Mouse (Mus musculus): ENCODE measurements at regions not wholly inside any gene's neighbourhood (a gene's known extent, or its start where the extent isn't known, plus 50 kb on each side); places are given as distances from the start of the nearest gene placed in this dataset.
A peak's percentile ranks its signal among the peaks of the same experiment; 100 is the strongest.

DNA sequence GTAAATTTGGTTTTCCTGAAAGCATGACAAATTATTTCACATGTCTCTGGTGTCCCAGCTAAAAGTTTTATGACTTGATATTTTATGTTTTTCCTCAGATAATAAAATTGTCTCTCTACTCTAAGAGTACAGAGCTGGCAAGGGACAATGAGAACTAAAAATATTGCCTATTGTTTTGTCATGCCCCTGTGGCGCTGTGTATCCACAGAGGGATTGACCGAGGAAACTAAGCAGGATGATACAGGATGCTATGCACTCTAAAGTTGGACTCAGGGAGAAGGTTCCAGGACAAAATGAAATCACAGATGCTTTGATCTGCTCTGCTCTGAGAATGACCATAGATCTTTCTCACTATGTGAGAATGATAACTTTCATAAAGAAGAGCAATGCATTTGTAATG is 1203.3 kb upstream of the Flrt2 start:
- TF ChIP-seq CTCF (IDR thresholded peaks at IDR 0.05) (no peak), EP300 (IDR thresholded peaks at IDR 0.05) (no peak)
- ATAC-seq (no peak), DNase-seq (ENCODE audit: low spot score) (no peak)
- 61% methylated on average over 2 of the region's 2 CpGs for WGBS
- no peaks in the 10 kb centered on the region for H3K4me1 ChIP-seq (ENCODE audit: insufficient read depth, low read depth, low read length)
- H3K27ac ChIP-seq (ENCODE audit: low read length), result no peak overlapping the region
- no peaks in the 10 kb centered on the region for H3K9me3 ChIP-seq (ENCODE audit: low read length)
- no peak overlapping the region for H3K4me2 ChIP-seq (replicated peaks; ENCODE audit: low read depth, low read length)
- H3K4me3 ChIP-seq (ENCODE audit: low read depth, low read length), result no peak overlapping the region
- no peak overlapping the region for H3K9ac ChIP-seq (replicated peaks; ENCODE audit: low read depth)
- H3K36me3 ChIP-seq (ENCODE audit: insufficient read depth, low read length), result no peaks in the 10 kb centered on the region
- H3K27me3 ChIP-seq (replicated peaks; ENCODE audit: insufficient read depth, low read length), result no peaks in the 10 kb centered on the region

DNA sequence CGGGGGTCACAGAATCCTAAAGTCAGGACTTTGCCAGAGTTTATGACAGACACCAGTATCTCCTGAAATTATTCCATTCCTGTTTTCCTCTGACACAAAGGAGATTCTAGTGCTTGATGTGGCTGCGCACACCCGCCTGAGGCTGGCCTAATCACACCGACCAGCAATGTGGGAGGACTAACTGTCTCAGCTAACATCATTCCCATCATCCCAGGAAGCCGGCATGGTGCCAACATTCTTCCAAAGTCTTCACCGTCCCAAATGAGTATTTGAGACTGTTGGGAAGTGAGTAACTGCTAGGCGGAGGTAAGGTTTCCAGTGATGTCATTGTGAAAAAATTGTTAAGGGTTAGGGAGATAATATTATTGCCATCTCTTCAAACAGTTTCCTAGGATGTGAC is 1183.9 kb upstream of the Flrt2 start:
- 78% methylated on average over 7 of the region's 7 CpGs for WGBS
- no peak overlapping the region for H3K4me3 ChIP-seq (ENCODE audit: low read depth, low read length)
- H3K9ac ChIP-seq (replicated peaks; ENCODE audit: low read depth), result no peak overlapping the region
- no peak overlapping the region for H3K27ac ChIP-seq (ENCODE audit: low read length)
- H3K4me2 ChIP-seq (replicated peaks; ENCODE audit: low read depth, low read length), result no peak overlapping the region
- TF ChIP-seq CTCF (IDR thresholded peaks at IDR 0.05) (no peak), EP300 (IDR thresholded peaks at IDR 0.05) (no peak)
- DNase-seq (ENCODE audit: low spot score), result no peak
- H3K36me3 ChIP-seq (ENCODE audit: insufficient read depth, low read length), result no peaks in the 10 kb centered on the region
- ATAC-seq, result no peak
- no peaks in the 10 kb centered on the region for H3K27me3 ChIP-seq (replicated peaks; ENCODE audit: insufficient read depth, low read length)
- H3K9me3 ChIP-seq (ENCODE audit: low read length), result no peaks in the 10 kb centered on the region
- H3K4me1 ChIP-seq (ENCODE audit: insufficient read depth, low read depth, low read length), result no peaks in the 10 kb centered on the region

DNA sequence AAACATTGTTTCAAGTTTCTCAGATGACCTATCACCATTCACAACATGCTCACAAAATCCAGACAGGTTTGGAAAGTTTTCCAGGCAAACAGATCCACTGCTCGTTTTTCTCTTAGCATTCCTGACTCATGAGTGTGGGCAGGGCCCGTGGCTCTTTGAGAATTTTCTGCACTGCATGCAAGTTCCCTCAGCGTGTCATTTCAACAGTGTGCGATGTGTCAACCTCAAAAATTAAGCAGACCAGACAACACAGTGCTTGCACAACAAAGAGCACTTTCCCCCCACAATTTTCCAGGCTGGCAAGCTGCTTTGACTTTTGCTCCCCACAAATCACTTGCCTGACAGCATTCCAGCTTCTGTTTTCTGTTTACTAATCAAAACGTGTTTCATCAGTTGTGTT is 1182.2 kb upstream of the Flrt2 start:
- Histone ChIP-seq H3K9me3 (ENCODE audit: low read length) (no peaks in the 10 kb centered on the region), H3K36me3 (ENCODE audit: insufficient read depth, low read length) (no peaks in the 10 kb centered on the region), H3K4me2 (replicated peaks; ENCODE audit: low read depth, low read length) (no peak overlapping the region), H3K27me3 (replicated peaks; ENCODE audit: insufficient read depth, low read length) (no peaks in the 10 kb centered on the region), H3K9ac (replicated peaks; ENCODE audit: low read depth) (no peak overlapping the region), H3K27ac (ENCODE audit: low read length) (no peak overlapping the region), H3K4me1 (ENCODE audit: insufficient read depth, low read depth, low read length) (no peaks in the 10 kb centered on the region), H3K4me3 (ENCODE audit: low read depth, low read length) (no peak overlapping the region)
- DNase-seq (ENCODE audit: low spot score) (peak; percentile 13), ATAC-seq (peak; percentile 33; the same call in 1 of the 2 replicates)
- TF ChIP-seq EP300 (IDR thresholded peaks at IDR 0.05), result no peak
- no peak for TF ChIP-seq CTCF (IDR thresholded peaks at IDR 0.05)
- 32% methylated on average over 5 of the region's 5 CpGs for WGBS

DNA sequence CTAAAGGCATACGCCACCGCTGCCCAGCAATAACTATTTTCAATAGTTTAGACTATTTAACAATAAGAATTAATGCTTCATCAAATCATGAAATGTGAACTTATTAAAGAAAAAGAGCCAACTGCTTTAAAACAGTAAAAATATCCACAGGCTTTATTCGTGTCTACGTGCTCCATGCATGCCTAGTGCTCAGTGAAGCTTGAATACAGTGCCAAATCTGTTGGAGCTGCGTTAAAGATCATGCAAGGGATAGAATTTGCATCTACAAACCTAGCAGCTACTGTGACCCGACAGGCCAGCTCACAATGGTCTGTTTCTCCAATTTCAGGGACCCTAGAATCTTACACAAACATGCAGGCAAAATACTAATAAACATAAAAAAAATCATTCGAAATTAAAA is 1147.3 kb upstream of the Flrt2 start:
- Histone ChIP-seq H3K9ac (replicated peaks; ENCODE audit: low read depth) (no peak overlapping the region), H3K4me1 (ENCODE audit: insufficient read depth, low read depth, low read length) (no peaks in the 10 kb centered on the region), H3K36me3 (ENCODE audit: insufficient read depth, low read length) (no peaks in the 10 kb centered on the region), H3K27ac (ENCODE audit: low read length) (no peak overlapping the region), H3K9me3 (ENCODE audit: low read length) (no peaks in the 10 kb centered on the region), H3K27me3 (replicated peaks; ENCODE audit: insufficient read depth, low read length) (no peaks in the 10 kb centered on the region), H3K4me2 (replicated peaks; ENCODE audit: low read depth, low read length) (no peak overlapping the region), H3K4me3 (ENCODE audit: low read depth, low read length) (no peak overlapping the region)
- TF ChIP-seq EP300 (IDR thresholded peaks at IDR 0.05) (no peak), CTCF (IDR thresholded peaks at IDR 0.05) (no peak)
- ATAC-seq, result no peak
- 85% methylated on average over 7 of the region's 7 CpGs for WGBS
- no peak for DNase-seq (ENCODE audit: low spot score)

DNA sequence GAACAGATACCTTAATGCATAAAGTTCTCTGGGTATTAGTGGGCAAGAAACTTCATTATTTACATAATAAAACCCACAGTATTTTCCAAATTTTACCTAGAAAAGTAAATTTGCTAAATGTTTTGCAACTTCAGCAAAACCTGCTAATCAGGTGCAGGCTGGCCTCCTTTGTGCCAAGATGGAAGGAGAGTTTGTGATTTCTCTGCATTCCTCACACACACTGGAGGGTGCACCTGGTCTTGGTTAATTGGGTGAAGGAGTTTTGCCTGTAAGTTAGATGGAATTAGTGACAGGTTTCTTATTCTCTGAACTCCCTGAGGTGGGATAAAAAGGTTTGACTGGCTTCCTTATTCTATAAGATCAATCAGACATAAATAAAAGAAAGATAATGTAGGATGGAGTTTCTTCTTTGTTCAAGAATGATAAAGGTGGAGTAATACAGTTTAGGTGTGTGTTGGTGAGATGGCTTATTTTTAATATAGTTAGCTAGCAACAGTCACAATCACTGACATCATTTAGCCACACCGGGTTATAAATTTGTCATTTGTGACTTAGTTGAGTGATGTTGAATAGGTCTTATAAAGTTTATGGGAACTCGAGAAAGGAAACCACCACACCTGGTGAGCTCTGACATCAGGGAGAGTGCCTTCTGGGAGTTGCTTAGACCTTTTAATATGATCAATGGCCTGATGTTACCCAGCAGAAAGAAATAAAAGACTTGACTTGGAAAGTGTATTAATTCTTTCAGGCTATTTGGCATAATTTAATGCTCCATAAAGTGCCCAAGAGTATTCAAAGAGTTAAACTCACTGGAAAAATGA is 1131.4 kb upstream of the Flrt2 start:
- no peak overlapping the region for H3K27ac ChIP-seq (ENCODE audit: low read length)
- H3K4me1 ChIP-seq (ENCODE audit: insufficient read depth, low read depth, low read length), result no peaks in the 10 kb centered on the region
- ATAC-seq (no peak), DNase-seq (ENCODE audit: low spot score) (no peak)
- TF ChIP-seq CTCF (IDR thresholded peaks at IDR 0.05) (no peak), EP300 (IDR thresholded peaks at IDR 0.05) (no peak)
- H3K9me3 ChIP-seq (ENCODE audit: low read length), result no peaks in the 10 kb centered on the region
- no peak overlapping the region for H3K9ac ChIP-seq (replicated peaks; ENCODE audit: low read depth)
- no peak overlapping the region for H3K4me2 ChIP-seq (replicated peaks; ENCODE audit: low read depth, low read length)
- 72% methylated on average over 2 of the region's 2 CpGs for WGBS
- no peak overlapping the region for H3K4me3 ChIP-seq (ENCODE audit: low read depth, low read length)
- no peaks in the 10 kb centered on the region for H3K27me3 ChIP-seq (replicated peaks; ENCODE audit: insufficient read depth, low read length)
- H3K36me3 ChIP-seq (ENCODE audit: insufficient read depth, low read length), result no peaks in the 10 kb centered on the region

DNA sequence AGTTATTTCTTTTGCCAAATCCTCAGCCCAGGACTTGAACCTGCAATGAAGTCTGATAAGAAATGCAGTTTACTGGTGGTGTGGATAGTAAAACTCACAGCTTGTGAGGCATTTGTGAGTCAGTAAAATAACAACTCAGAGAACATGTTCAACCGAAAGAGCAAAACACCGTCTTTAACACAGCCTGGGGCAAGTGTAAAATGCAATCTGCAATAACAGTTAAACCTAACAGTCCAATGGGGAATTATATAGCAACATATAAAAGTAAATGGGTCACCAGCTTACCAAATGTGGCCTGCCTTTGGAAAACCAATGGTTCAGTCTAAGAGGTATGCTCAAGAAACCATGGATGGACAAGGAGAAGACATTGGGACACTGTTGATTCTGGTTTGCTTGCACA is 1117.0 kb upstream of the Flrt2 start:
- no peak overlapping the region for H3K27ac ChIP-seq (ENCODE audit: low read length)
- TF ChIP-seq EP300 (IDR thresholded peaks at IDR 0.05), result no peak
- no peak for TF ChIP-seq CTCF (IDR thresholded peaks at IDR 0.05)
- H3K4me3 ChIP-seq (ENCODE audit: low read depth, low read length), result no peak overlapping the region
- no peak for DNase-seq (ENCODE audit: low spot score)
- 87% methylated on average over 2 of the region's 2 CpGs for WGBS
- H3K9ac ChIP-seq (replicated peaks; ENCODE audit: low read depth), result no peak overlapping the region
- no peaks in the 10 kb centered on the region for H3K27me3 ChIP-seq (replicated peaks; ENCODE audit: insufficient read depth, low read length)
- no peak for ATAC-seq
- no peaks in the 10 kb centered on the region for H3K4me1 ChIP-seq (ENCODE audit: insufficient read depth, low read depth, low read length)
- no peaks in the 10 kb centered on the region for H3K9me3 ChIP-seq (ENCODE audit: low read length)
- H3K36me3 ChIP-seq (ENCODE audit: insufficient read depth, low read length), result no peaks in the 10 kb centered on the region
- no peak overlapping the region for H3K4me2 ChIP-seq (replicated peaks; ENCODE audit: low read depth, low read length)

Data from lung, postnatal 0 days (tissue).